Mouse (Mus musculus) cerebellum, postnatal 10 days (tissue): ENCODE results near the gene Cryba2.

Experiments used
- DNase-seq, 2 experiments: peaks; one replicate each; pipeline ENCODE4 v3.0.0; 2021; ENCODE audit warnings: mixed read lengths in 2 of 2

Gene Cryba2

GRCm38 (mm10) chr1:74884196-74885141 lies 8.5 kb downstream of the Cryba2 start:
- peak in 1 of 2 experiments; percentile 22 for DNase-seq

DNA sequence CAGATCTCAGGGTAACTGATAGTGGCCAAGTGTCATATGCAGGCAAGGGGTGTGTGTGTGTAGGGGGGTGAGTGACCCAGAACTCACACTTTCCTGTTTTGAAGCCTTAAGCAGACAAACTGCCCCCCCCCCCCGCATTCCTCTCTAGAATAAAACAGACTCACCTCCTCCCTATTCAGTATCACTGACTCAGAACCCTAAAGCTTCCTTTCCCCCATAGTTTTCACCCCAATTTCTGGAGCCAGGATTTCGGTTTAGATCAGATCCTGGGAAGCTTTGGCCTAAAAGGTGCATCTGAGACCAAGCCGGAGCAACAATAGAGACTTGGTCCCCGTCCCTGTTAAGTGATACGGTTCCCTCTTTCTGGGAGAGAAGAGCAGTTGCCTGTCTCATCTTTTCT lies 9.5 kb downstream of the Cryba2 start:
- no peak for DNase-seq

- peak in 1 of 2 experiments; percentile 12 for DNase-seq
Measured at GRCm38 (mm10) chr1:74882828-74883227, 10.1 kb downstream of the Cryba2 start.

DNA sequence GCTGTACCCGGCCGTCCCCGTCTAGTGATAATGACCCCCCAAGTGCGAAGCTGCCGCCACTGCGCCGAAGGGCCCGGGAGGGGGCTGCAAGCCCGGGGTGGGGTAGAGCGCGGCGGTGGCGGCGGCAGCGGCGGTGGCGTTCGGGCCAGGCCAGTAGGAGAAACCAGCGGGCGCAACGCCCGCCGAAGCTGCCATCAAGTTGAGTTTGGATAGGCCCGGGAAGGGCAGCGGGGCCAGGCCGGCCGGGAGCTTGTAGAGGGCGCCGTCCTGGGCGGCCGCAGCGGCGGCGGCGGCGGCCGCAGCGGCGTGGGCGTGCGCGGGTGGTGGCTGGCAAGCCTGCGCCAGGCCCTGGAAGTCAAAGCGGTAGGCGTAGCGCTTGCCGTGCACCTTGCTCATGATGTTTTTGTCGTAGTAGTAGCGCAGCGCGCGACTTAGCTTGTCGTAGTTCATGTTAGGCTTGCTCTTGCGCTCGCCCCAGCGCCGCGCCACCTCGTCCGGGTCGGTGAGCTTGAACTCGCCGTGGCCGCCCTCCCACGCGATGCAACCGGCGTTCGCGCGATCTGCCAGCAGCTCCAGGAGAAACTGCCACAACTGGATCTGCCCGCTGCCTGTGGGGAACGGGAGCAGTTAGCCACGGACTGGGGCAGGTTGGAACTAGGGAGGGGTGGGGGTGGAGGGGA lies 10.7 kb downstream of the Cryba2 start:
- DNase-seq = peak in 1 of 2 experiments; percentile 37

GRCm38 (mm10) chr1:74880785-74881360 lies 12.1 kb downstream of the Cryba2 start:
- DNase-seq = peak; percentile 91

DNA sequence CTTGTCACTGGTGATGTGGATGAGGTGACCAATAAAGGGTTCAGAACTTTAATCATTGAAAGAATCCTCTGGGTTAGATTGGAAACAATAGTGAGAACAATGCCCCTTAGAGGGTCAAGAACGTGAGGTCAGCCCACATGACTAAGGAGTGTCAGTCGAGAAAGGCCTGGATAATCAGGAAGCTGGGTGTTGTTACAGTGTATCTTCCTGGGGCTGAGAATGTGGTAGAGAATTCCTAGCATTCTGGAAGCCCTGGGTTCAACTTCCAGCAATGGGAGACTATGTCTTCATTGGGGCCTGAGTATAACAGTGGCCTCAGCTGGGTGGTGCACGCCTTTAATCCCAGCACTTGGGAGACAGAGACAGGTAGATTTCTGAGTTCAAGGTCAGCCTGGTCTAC lies 15.7 kb downstream of the Cryba2 start:
- no peak for DNase-seq

DNA sequence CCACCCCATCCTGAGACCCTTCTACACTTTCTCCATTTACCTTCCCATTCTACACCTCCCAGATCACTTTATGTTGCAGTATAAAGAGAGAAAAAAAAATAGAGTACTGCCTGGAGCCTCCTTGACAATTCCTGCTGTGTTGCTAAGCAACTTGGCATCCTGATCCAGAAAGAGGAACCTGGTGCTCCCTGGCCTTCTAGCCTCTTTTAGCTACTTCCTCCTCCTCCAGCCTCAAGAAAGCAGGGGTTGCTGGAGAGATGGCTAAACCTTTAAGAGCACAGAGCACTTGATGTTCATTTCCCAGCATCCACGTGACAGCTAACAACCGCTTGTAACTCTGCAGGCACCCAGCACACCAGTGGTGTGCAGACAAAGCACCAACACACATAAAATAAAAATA lies 20.7 kb downstream of the Cryba2 start:
- no peak for DNase-seq

- DNase-seq = no peak
Measured at GRCm38 (mm10) chr1:74861783-74862182, 31.2 kb downstream of the Cryba2 start.

- peak in 1 of 2 experiments; percentile 24 for DNase-seq
Measured at GRCm38 (mm10) chr1:74859223-74859984, 33.5 kb downstream of the Cryba2 start.

GRCm38 (mm10) chr1:74858805-74859204 lies 34.1 kb downstream of the Cryba2 start:
- DNase-seq = peak in 1 of 2 experiments; percentile 47

- DNase-seq = peak; percentile 98
Measured at GRCm38 (mm10) chr1:74858171-74858719, 34.7 kb downstream of the Cryba2 start.

- DNase-seq = peak in 1 of 2 experiments; percentile 32
Measured at GRCm38 (mm10) chr1:74857677-74858076, 35.3 kb downstream of the Cryba2 start.

- DNase-seq = peak; percentile 27 to 30
Measured at GRCm38 (mm10) chr1:74857201-74857600, 35.7 kb downstream of the Cryba2 start.

DNA sequence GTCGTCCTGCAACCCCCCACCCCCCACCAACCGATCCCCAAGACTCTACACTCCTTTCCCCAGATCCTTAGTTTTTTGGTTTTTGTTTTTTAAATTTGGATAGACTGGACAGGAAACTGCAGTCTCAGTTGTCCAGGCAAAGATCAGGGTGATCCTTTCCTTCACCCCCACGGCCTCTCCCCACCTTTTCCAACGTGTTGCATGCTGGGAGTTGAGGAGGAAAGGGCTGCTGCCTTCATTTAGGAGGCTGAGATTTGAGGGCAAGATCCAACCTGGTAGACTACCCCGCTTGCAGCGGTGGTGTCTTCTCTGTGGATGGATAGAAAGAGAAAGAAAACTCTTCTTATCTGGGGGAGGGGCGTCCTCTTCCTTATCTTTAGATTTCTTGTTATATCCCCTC lies 36.2 kb downstream of the Cryba2 start:
- DNase-seq = peak; percentile 17 to 36

- DNase-seq = peak in 1 of 2 experiments; percentile 21
Measured at GRCm38 (mm10) chr1:74856439-74856720, 36.6 kb downstream of the Cryba2 start.

- DNase-seq = peak; percentile 56 to 68
Measured at GRCm38 (mm10) chr1:74855651-74856438, 37.1 kb downstream of the Cryba2 start.

- DNase-seq = peak in 1 of 2 experiments; percentile 72
Measured at GRCm38 (mm10) chr1:74855156-74855555, 37.8 kb downstream of the Cryba2 start.

DNA sequence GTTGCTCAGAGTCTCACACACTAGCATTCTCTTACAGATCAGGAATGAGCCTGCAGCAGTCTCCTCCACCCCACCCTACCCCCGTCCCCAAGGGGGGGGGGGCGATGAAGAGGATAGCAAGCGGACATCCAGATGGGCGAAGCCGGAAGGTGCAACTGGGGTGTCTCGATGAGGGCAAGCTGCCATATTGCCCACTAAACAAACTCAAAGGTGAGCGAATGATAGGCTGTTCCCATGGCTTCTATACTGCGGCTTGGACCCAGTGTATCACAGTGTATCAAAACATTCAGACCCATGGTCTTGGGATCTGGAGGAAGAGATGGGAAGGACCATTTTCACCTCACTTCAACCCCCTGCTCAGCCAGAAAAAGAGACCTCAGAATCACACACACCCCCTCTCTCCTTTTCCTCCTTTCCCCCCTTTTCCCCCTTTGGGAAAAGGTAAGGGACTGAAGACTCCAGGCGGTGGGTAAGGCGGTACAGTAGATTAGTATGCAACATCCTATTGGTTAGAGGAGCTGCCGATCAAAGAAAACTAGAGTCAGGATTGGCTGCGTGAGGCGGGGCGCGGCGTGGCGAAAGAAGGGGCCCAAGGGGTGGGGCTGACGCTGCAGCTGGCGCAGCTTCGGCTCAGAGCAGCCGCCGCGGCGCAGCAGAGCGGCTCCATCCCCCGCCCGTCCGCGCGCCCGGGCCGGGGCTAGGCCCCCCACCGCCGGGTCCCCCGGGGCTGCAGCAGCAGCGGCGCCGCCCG lies 38.5 kb downstream of the Cryba2 start, which contains the start of gene Cdk5r2:
Gene Cdk5r2 (plus strand): TSS at position 629 of the 751 bp plus-strand sequence.
- peak; percentile 97 to 99 for DNase-seq

GRCm38 (mm10) chr1:74851001-74851775 lies 41.8 kb downstream of the Cryba2 start:
- no peak for DNase-seq

GRCm38 (mm10) chr1:74850251-74850650 lies 42.7 kb downstream of the Cryba2 start:
- DNase-seq = no peak
